Mouse (Mus musculus) frontal cortex, postnatal 25 days (tissue): ENCODE measurements around the gene Kcnmb4.

Experiments used
- DNase-seq, 2 experiments: peaks; one replicate each; pipeline ENCODE4 v3.0.0; 2022; ENCODE audit warnings: low spot score in 2 of 2

The Kcnmb4 gene

DNA sequence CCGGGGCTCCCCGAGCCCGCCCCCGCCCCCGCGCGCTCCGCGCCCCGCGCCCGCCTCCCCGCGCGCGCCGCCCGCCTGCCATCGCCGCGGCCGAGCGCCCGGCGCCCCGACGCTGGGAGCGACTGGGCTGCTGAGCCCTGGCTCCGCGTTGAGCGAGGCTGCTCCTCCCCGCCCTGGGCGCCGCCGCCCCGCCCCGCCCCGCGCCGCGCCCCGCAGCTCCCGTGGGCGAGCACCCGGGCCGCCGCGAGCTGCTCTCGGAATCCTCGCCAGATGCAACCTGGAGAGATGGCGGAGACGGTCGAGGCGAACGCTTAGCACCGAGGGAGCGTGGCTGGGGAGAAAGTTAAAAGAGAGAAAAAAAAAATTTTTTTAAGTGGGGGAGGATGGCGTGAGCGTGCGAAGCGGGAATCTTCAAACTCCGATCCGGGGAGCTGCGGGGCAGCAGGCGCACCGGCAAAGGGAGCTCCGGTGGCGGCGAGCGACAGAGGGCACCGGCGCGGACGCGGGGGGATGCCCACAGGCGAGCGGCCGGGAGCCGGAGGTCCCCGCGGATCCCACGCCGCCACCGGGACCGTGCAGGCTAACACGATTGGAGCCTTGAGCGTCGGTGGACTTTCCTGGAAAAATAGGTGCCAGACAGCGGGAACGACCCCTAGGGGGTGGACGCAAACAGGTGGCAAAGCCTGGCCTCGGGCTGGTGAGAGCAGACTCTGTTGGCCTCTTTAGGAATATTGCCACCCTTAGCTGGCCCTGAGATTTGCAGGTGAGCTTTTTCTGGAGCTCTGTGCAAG, at the start of gene Kcnmb4:
TSS of gene Kcnmb4 (minus strand) at position 120 of the 791 bp plus-strand sequence.
- DNase-seq: peak in 1 of 2 experiments; percentile 46

GRCm38 (mm10) chr10:116519588-116519987, 45.9 kb upstream of the Kcnmb4 start:
- no peak for DNase-seq

DNA sequence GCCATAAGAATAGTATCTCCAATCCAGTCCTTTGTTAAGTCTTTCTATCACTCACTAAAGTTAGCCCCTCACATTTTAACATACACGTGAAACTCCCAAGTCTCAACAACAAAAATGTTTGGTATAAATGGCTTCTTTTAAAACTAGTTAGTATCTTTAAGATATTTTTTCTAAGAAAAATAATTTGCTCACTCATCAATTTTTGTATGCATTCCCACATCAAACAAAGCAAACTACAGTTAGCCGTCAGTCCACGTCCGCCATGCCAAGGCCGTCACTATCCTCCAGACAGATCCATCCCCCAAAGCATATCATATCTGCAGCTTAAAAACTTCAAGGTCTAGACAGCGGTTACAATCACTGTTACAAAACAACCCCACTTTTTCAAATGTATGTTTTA, 41.9 kb upstream of the Kcnmb4 start:
- no peak for DNase-seq

DNA sequence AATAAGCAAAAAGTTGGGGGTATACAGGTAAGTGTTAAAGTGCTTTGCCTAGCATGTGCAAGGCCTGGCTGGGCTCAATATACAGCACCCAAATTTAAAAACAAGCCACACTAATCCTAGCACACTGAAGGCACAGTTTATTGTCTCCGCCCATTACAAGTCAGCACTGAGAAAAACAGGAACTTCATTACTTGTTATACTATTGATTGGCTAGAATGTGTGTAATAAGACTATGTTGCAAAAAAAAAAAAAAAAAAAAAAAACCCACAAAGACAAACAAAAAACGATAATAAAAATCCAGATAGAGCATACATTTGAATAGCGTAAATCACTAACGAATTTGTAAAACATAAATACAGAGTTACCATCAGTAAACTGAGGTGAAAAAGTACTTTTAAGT, 41.5 kb upstream of the Kcnmb4 start:
- DNase-seq: no peak

DNA sequence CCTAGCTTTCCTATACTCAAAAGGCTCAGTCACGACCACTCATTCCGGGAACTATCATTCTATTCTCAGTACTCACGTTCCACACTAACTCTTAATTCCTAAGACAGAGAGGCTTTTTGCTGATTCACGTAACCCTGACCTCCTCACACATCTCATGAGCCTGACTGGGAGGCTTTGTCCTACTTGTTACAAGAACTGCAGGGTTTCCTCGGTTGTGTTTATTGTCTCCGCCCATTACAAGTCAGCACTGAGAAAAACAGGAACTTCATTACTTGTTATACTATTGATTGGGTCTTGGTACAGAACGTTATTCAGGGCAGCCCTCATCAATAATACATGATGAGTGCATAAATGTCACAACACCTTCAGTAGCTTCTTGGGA, 39.6 kb upstream of the Kcnmb4 start:
- no peak for DNase-seq

DNA sequence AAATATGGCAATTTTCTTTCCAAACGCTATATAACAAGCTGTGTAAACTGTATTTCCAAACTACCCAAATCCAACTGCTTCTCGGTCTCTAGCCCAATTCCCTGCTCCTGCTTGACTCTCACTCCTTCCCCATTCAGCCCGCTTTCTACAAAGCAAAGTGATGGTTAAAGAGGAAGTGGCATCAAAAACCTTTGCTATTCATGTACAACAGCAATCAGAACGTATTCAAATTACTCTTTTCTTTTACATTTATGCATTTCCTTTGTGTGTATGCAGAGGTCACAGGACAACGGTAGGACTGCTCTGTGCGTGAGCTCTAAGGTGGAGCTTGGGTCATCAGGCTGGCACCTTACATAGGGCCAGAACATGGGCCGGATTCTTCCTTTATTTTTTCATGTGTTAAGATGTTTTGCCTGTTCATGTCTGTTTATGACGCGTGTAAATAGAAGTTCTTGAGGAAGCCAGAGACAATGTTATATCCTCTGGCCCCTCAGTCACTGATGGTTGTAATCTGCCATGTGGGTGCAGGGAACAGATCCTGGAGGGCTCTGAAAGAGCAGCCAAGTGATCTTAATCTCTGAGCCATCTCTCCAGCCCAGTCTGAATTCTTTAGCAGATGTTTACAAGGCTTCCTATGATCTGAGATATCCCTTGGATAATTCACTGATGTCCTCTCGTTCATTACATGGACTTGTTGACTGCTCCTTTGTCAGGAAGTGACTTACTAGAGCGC, 39.0 kb upstream of the Kcnmb4 start:
- DNase-seq: no peak

DNA sequence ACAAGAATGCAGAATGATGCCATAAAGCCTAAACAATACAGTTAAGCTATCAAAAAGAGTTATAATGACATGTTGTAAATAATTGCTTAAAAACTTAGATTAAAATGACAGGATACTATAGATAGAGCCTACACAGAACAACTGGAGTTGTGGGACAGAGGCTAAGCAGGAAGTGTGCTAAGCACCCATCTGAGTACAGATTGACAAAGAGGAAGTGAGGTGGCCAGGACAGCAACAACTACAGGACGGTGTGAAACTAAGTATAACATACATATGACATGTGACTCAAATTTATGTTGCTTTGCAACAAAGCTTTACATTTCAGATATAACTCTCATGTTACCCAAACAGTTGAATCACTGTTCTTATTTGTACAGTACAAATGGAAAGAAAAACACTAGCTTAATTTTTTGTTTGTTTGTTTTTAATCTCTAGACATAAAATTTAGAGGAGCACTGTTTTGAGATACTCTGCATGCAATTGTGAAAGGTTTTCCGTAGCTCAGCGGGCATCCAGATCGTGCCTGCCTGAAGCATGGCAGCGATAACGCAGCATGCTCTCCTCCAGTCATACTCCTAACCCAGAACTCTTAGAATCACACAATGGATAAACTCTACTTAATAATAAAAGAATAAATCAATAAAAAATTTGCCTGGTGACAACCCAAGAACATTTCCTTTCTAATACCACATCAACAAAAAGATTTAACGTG, 31.8 kb upstream of the Kcnmb4 start:
- no peak for DNase-seq

- DNase-seq: no peak
Observed at GRCm38 (mm10) chr10:116492768-116493167, 19.1 kb upstream of the Kcnmb4 start.

DNA sequence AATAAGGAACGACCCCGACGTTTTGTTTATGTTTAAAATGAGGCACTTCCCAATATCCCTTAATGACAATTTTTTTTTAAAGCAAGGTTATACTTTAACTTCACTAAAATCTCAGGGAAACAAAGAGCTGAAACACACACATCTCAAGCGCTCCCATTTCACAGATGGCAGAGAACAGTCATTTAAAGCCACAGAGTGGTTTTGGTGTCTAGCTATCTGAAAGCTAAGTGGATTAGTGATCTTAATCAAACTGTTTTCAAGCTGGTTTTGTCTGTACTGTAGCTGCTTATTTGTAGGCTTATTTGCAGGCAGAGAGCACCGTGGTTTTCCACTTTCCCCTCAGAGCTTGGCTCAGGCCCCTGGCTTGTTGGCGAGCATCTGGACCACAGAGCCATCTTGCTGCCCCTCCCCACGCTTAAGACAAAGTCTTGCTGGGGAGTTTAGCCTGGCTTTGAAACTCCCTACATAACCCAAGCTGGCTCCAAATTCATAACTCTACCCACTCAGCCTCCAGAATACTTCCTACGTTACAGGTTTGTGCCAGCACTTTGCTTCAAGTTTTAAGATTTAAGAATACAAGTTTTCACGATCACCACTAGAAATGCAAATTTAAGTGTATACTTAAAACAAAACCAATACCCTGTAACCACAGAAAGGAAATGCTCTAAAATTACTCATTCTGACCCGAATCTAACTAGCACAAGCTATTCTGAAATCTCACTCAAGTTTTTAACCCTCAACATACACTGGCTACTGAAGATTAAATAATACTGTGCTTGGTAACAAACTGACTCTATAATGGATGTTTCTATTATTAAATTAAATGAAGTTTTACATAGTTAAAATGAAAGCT, 13.4 kb upstream of the Kcnmb4 start:
- DNase-seq: no peak

- no peak for DNase-seq
Observed at GRCm38 (mm10) chr10:116481917-116482316, 8.2 kb upstream of the Kcnmb4 start.

DNA sequence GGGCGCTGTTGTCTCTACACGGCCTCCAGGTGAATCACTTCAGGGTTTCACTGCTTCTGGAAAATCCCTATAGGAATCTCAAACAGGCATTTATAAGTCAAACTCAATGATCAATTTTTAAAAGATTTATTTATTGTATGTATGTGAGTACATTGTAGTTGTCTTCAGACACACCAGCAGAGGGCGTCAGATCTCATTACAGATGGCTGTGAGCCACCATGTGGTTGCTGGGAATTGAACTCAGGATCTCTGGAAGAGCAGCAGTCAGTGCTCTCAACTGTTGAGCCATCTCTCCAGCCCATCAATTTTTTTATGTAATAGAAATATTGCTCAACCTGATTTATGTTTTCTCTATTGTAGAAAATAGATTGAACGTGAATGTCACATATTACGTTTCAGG, 7.3 kb upstream of the Kcnmb4 start:
- no peak for DNase-seq

- no peak for DNase-seq
Observed at GRCm38 (mm10) chr10:116476559-116476958, 2.9 kb upstream of the Kcnmb4 start.

GRCm38 (mm10) chr10:116475725-116476124, 2.0 kb upstream of the Kcnmb4 start:
- DNase-seq: no peak

DNA sequence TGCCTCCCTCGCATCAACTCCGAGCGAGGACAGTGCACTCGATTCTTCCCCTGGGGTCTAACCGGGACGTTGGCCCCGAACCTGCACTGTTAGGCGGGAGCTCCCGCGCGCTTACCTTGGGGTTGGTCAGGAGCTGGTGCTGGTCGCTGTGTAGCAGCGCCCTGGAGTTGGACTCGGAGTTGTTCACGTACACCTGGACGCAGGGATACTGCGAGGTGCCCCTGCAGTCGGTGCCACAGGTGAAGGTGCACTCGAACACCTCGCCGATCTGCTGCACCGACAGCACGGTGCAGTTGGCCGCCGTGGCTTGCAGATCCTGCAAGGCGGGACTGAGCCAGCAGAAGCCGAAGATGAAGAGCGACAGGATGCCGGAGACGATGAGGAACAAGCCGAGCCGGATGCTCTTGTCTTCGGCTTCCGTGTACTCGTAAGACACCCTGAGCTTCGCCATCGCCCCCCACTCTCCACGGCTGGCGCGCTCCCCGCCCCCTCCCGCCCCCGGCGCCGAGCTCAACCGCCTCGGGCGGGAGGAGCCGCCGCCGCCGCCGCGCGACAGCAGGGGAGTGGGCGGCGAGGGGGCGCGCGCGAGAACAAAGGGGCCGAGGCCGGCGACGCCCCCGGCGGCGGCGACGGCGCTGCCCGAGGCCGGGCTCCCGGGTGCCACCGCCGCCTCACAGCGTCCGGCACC, 463 bp downstream of the Kcnmb4 start:
- peak in 1 of 2 experiments; percentile 43 for DNase-seq

GRCm38 (mm10) chr10:116472579-116472978, 1.1 kb downstream of the Kcnmb4 start:
- no peak for DNase-seq

GRCm38 (mm10) chr10:116470306-116470925, 3.3 kb downstream of the Kcnmb4 start:
- DNase-seq: no peak

DNA sequence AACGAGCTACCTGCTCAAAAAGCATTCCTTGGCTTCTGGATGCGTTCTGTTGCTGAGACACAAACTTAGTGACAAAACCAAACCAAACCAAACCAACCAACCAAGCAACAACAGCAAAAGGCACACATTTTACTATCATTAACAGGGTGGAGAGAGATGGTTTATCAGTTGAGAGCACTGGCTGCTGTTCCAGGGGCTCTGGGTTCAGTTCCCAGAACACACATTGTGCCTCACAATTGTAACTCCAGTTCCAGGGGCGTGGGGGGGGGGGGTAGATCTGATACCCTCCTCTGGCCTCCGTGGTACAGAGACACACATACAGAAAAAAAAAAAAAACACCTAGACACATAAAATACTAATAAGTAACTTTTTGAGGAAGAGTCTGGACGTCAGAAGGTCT, 5.6 kb downstream of the Kcnmb4 start:
- DNase-seq: no peak

DNA sequence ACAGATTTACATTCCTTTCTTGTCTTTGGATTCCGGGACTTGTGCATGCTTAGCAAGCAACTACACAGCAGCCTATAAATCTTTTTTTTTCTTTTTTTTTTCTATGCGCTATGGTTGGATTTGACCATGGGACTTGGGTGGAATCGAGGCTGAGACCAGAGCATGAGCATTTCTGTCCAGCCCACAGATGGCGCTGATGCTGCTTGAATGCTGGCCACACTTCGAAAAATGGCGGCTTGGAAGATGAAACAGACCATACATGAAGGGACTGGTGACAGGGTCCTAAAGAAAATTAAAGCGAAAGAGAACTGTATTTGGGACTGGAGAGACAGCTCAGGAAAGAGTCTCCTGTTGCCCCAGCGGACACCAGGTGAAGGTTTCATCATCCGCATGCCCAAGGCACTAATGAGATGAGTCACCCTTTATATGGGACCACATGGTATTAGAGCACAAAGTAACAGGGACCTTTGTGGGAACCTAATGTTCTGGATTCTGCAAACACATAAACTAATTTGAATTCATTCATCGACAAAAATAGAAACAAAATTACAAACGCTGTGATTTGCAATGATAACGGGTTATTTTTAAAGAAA, 9.8 kb downstream of the Kcnmb4 start:
- DNase-seq: no peak

GRCm38 (mm10) chr10:116461443-116461842, 12.2 kb downstream of the Kcnmb4 start:
- no peak for DNase-seq

DNA sequence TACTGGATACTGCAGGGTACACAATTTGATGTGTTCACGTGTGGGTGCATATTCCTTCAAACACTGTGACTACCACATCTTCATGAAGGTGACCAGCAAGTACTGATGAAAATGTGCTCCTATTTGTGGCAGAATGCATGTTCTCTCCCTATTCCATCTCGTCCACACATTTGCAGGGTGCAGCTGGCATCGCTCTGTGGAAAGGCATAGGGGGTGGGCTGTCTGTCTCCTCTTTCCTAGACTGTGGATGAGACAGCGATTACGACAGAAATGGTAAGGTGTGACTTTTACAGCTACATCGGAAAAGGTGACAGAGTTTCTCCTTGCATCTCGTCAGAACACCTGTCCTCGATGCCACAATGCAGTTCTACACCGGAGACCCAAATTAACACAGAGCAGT, 14.9 kb downstream of the Kcnmb4 start:
- DNase-seq: no peak
